Mouse (Mus musculus) stomach, postnatal 0 days (tissue): ENCODE measurements at regions not wholly inside any gene's neighbourhood (a gene's known extent, or its start where the extent isn't known, plus 50 kb on each side); places are given as distances from the start of the nearest gene placed in this dataset.

Source experiments
- CTCF ChIP-seq: IDR thresholded peaks from 2 replicates; pipeline ENCODE4 v1.5.1; 2016; ENCODE audit warnings: antibody characterized with exemption, low read depth, mild to moderate bottlenecking, moderate library complexity
- EP300 ChIP-seq: optimal IDR thresholded peaks from 2 replicates; pipeline ENCODE3; 2016; ENCODE audit warnings: antibody characterized with exemption

DNA sequence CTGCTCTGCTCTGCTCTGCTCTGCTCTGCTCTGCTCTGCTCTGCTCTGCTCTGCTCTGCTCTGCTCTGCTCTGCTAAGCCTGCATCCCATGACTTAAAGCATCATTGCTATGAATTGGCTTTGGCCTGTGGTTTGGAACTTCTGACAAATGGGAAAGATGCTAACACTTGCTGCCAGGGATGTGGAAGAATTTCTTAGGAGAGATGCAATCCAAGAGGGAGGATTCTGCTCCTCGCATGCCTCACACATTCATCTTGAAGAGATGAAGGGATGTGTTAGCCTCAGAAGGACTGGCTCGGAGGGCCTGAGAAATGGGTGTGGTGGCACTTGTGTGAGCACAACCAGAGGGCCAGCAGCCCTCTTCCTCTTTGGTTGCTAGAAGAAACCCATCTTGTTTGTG is 268.5 kb upstream of the Fn1 start:
- TF ChIP-seq CTCF (no peak), EP300 (no peak)
